Mouse (Mus musculus) midbrain, embryonic 14.5 days (tissue): ENCODE results near the gene Spocd1. TPM values are rescaled to one million over a fixed set of nuclear protein-coding genes. Genes with fewer than 3 reads are reported as not detected.

Source experiments
- ATAC-seq: fragments of 200-750 bp; cut with Nextera tagmentation; 2 replicates; pipeline ENCODE4 v1.8.0; 2017; ENCODE audit warnings: moderate number of reproducible peaks, moderate library complexity; ENCODE audit not compliant: low FRiP score, low TSS enrichment
- DNase-seq: peaks from one replicate; pipeline ENCODE4 v3.0.0-alpha.2; 2015
- H3K27ac ChIP-seq: fragments of 300-500 bp; sonication (generic); replicated peaks from 2 replicates; pipeline ENCODE4 v1.5.1; 2014; ENCODE audit warnings: mild to moderate bottlenecking, low read depth, low read length, moderate library complexity
- H3K27me3 ChIP-seq: fragments of 300-500 bp; sonication (generic); 2 replicates; pipeline ENCODE4 v1.6.1; 2014; ENCODE audit warnings: low read length, control low read depth, mixed read lengths; ENCODE audit not compliant: control insufficient read depth, insufficient read depth
- H3K36me3 ChIP-seq: fragments of 300-500 bp; sonication (generic); 2 replicates; pipeline ENCODE4 v1.6.1; 2014; ENCODE audit warnings: low read length, control low read depth; ENCODE audit not compliant: control insufficient read depth, insufficient read depth
- H3K4me1 ChIP-seq: fragments of 300-500 bp; sonication (generic); 2 replicates; pipeline ENCODE4 v1.6.1; 2014; ENCODE audit warnings: mild to moderate bottlenecking, antibody characterized with exemption, low read length, control low read depth; ENCODE audit not compliant: control insufficient read depth, insufficient read depth
- H3K4me2 ChIP-seq: fragments of 300-500 bp; sonication (generic); 2 replicates; pipeline ENCODE4 v1.6.1; 2014; ENCODE audit warnings: mild to moderate bottlenecking, low read length, moderate library complexity
- H3K4me3 ChIP-seq: fragments of 300-500 bp; sonication (generic); replicated peaks from 2 replicates; pipeline ENCODE4 v1.5.1; 2014; ENCODE audit warnings: low read depth, low read length
- H3K9ac ChIP-seq: fragments of 300-500 bp; sonication (generic); replicated peaks from 2 replicates; pipeline ENCODE4 v1.6.1; 2014; ENCODE audit warnings: mild to moderate bottlenecking, low read length, moderate library complexity
- H3K9me3 ChIP-seq: fragments of 300-500 bp; sonication (generic); 2 replicates; pipeline ENCODE4 v1.6.1; 2016; ENCODE audit warnings: low read length, control low read depth, mixed read lengths; ENCODE audit not compliant: control insufficient read depth
- whole genome bisulfite sequencing: fragments of 180-500 bp; shearing (Covaris S2); extraction: QIAGEN DNeasy Blood & Tissue Kit; methylation state at CpG from one replicate; pipeline ENCODE4 v1.1.7; 2014; 5-methylcytosine and 5-hydroxymethylcytosine counted together
- polyA plus RNA-seq: library from polyadenylated mRNA; unstranded; fragments of >200 nt; fragmentation: Nextera tagmentation; extraction: Ambion mirVana; gene quantifications from 2 replicates; pipeline ENCODE4 v1.2.1, GENCODE M21; 2014

Spocd1 gene
- polyA plus RNA-seq, 1 experiment from 2014 or later = not detected

- Histone ChIP-seq H3K36me3 (no peaks in the 10 kb centered on the region), H3K27ac (no peak overlapping the region), H3K4me3 (no peak overlapping the region), H3K27me3 (no peaks in the 10 kb centered on the region), H3K4me1 (peaks cover 7% of the 10 kb centered on the region), H3K9me3 (no peaks in the 10 kb centered on the region), H3K4me2 (no peak overlapping the region), H3K9ac (no peak overlapping the region)
- ATAC-seq = no peak
- no peak for DNase-seq
- WGBS = 72% methylated on average over 4 of the region's 4 CpGs
Measured at GRCm38 (mm10) chr4:129914686-129915085, 14.4 kb upstream of the Spocd1 start.

GRCm38 (mm10) chr4:129915349-129915988, 13.6 kb upstream of the Spocd1 start:
- Histone ChIP-seq H3K4me3 (no peak overlapping the region), H3K9ac (no peak overlapping the region), H3K36me3 (no peaks in the 10 kb centered on the region), H3K27me3 (no peaks in the 10 kb centered on the region), H3K27ac (no peak overlapping the region), H3K9me3 (no peaks in the 10 kb centered on the region), H3K4me1 (peaks cover 7% of the 10 kb centered on the region), H3K4me2 (no peak overlapping the region)
- no peak for DNase-seq
- ATAC-seq = no peak
- WGBS = 86% methylated on average over 7 of the region's 7 CpGs

DNA sequence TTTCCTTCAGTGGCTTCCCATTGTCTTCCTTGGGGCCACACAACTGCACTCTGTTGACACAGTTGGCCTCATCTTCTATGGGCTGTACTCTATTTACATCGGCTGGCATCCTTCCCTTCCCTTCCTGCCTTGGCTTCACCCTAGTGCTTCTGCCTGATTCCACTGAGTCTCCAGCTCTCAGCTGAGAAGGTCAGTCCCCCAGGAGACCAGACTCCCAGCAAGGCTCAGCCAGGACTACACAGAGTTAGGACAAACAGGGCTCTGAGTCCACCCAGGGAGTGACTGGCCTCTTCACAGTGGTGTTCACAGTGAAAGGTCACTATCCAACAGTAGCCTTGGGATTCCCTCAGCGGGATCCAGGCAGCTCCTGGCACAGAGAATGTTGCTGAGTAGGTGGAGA, 12.9 kb upstream of the Spocd1 start:
- no peaks in the 10 kb centered on the region for H3K27me3 ChIP-seq
- ATAC-seq (no peak), DNase-seq (no peak)
- no peaks in the 10 kb centered on the region for H3K9me3 ChIP-seq
- no peak overlapping the region for H3K27ac ChIP-seq
- 22% methylated on average over 2 of the region's 2 CpGs for WGBS
- H3K4me3 ChIP-seq = no peak overlapping the region
- no peak overlapping the region for H3K9ac ChIP-seq
- H3K36me3 ChIP-seq = no peaks in the 10 kb centered on the region
- H3K4me1 ChIP-seq = peaks cover 7% of the 10 kb centered on the region
- H3K4me2 ChIP-seq = no peak overlapping the region

- H3K4me1 ChIP-seq = peaks cover 12% of the 10 kb centered on the region
- no peaks in the 10 kb centered on the region for H3K9me3 ChIP-seq
- H3K36me3 ChIP-seq = no peaks in the 10 kb centered on the region
- WGBS = 72% methylated on average over 8 of the region's 8 CpGs
- H3K4me3 ChIP-seq = no peak overlapping the region
- H3K27me3 ChIP-seq = no peaks in the 10 kb centered on the region
- no peak for ATAC-seq
- H3K4me2 ChIP-seq = no peak overlapping the region
- H3K9ac ChIP-seq = no peak overlapping the region
- no peak for DNase-seq
- H3K27ac ChIP-seq = no peak overlapping the region
Measured at GRCm38 (mm10) chr4:129917016-129917603, 11.9 kb upstream of the Spocd1 start.

GRCm38 (mm10) chr4:129918464-129918863, 10.6 kb upstream of the Spocd1 start:
- Histone ChIP-seq H3K27ac (no peak overlapping the region), H3K4me1 (peaks cover 12% of the 10 kb centered on the region), H3K4me3 (no peak overlapping the region), H3K36me3 (no peaks in the 10 kb centered on the region), H3K9ac (no peak overlapping the region), H3K4me2 (no peak overlapping the region), H3K9me3 (no peaks in the 10 kb centered on the region), H3K27me3 (no peaks in the 10 kb centered on the region)
- ATAC-seq (no peak), DNase-seq (no peak)
- 86% methylated on average over 5 of the region's 5 CpGs for whole genome bisulfite sequencing

DNA sequence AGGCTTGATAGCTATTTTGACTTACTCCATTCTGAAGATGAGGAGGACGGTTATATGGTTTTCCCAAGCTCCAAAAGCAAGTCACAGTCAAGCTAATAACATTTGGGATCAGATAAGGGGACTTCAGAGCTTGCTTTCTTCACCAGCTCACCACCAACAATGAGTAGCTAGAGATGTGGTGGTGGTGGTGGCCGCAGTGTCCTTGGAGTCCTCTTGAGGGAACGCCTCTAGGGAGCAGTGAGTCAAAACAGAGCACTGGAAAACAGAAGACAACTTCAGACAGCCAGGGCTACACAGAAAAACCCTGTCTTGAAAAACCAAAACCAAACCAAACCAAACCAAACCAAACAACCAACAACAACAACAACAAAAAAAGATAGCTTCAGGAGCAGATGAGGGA, 10.1 kb upstream of the Spocd1 start:
- ATAC-seq (no peak), DNase-seq (no peak)
- H3K27me3 ChIP-seq = no peaks in the 10 kb centered on the region
- no peak overlapping the region for H3K4me2 ChIP-seq
- H3K4me1 ChIP-seq = peaks cover 8% of the 10 kb centered on the region
- H3K27ac ChIP-seq = no peak overlapping the region
- no peak overlapping the region for H3K4me3 ChIP-seq
- no peaks in the 10 kb centered on the region for H3K36me3 ChIP-seq
- no peak overlapping the region for H3K9ac ChIP-seq
- 82% methylated on average over 3 of the region's 3 CpGs for WGBS
- no peaks in the 10 kb centered on the region for H3K9me3 ChIP-seq

- 80% methylated on average over 15 of the region's 15 CpGs for WGBS
- Histone ChIP-seq H3K4me1 (0 out of 2 replicates have a peak, but pooled peaks cover 5% of the 10 kb centered on the region), H3K36me3 (no peaks in the 10 kb centered on the region), H3K4me3 (no peak overlapping the region), H3K4me2 (no peak overlapping the region), H3K27me3 (no peaks in the 10 kb centered on the region), H3K27ac (no peak overlapping the region), H3K9ac (no peak overlapping the region), H3K9me3 (no peaks in the 10 kb centered on the region)
- no peak for ATAC-seq
- DNase-seq = no peak
Measured at GRCm38 (mm10) chr4:129920542-129921313, 8.3 kb upstream of the Spocd1 start.

DNA sequence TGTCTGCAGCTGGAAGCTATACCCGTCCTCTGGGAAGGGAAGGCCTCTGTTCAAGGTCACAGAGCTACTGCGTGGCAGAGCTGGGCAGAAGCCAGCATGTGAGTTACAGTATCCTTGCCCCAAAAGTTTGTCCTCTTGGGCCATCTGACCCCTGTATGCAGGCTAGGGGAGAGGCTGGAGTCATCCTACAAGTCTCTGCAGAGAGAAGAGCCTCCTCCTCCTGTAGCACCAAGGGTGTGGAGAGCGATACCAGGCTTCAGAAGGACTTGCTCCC, 7.8 kb upstream of the Spocd1 start:
- no peak for DNase-seq

DNA sequence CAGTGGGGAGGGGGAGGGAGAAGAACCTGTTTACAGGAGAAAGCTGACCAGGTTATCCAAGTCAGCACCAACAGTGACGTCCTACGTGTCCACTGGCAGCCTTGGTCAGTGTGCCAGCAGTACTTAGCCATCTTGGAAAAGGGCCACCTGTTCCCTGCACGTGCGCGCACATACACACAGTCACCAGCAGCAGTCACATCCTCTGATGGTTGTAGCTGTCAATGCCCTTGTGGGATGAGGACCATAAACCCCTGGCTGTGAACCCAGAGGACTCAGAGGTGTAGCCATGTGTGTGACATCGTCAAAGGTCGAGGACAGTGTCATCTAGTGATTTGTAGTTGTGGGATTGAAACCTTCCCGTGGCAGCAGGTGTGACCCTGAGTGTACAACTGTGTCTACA, 4.9 kb upstream of the Spocd1 start:
- no peak for ATAC-seq
- Histone ChIP-seq H3K4me3 (no peak overlapping the region), H3K4me1 (0 out of 2 replicates have a peak, but pooled peaks cover 10% of the 10 kb centered on the region), H3K9ac (no peak overlapping the region), H3K4me2 (no peak overlapping the region), H3K27me3 (no peaks in the 10 kb centered on the region), H3K36me3 (no peaks in the 10 kb centered on the region), H3K9me3 (no peaks in the 10 kb centered on the region), H3K27ac (no peak overlapping the region)
- no peak for DNase-seq
- WGBS = 86% methylated on average over 8 of the region's 8 CpGs

More for the DNA sequence above, 7.8 kb upstream of the Spocd1 start:
- H3K4me3 ChIP-seq = no peak overlapping the region
- no peaks in the 10 kb centered on the region for H3K27me3 ChIP-seq
- no peak overlapping the region for H3K9ac ChIP-seq
- H3K9me3 ChIP-seq = no peaks in the 10 kb centered on the region
- no peak for ATAC-seq
- H3K4me1 ChIP-seq = 0 out of 2 replicates have a peak, but pooled peaks cover 5% of the 10 kb centered on the region
- no peaks in the 10 kb centered on the region for H3K36me3 ChIP-seq
- no peak overlapping the region for H3K4me2 ChIP-seq
- no peak overlapping the region for H3K27ac ChIP-seq
- WGBS = 79% methylated on average over 3 of the region's 3 CpGs
